Mouse (Mus musculus): ENCODE measurements around the gene Dock4. TPM values are rescaled to one million over a fixed set of nuclear protein-coding genes. Genes with fewer than 3 reads are reported as not detected.
A peak's percentile ranks its signal among the peaks of the same experiment; 100 is the strongest.

Dock4 gene
- total and polyA plus RNA-seq, 2 experiments from 2014 or later = 15.5 to 28.6 TPM

- H3K27me3 ChIP-seq (ENCODE audit: insufficient read depth, low read length) = no peaks in the 10 kb centered on the region
- H3K4me1 ChIP-seq (ENCODE audit: insufficient read depth, low read length) = no peaks in the 10 kb centered on the region
- no peak overlapping the region for H3K9ac ChIP-seq (replicated peaks; ENCODE audit: low read length, poor library complexity, severe bottlenecking)
- ATAC-seq (ENCODE audit: low FRiP score) (no peak), DNase-seq (ENCODE audit: low spot score) (peak; percentile 24)
- TF ChIP-seq CTCF (IDR thresholded peaks at IDR 0.05) = no peak
- WGBS = 51% methylated on average over 3 of the region's 3 CpGs
- no peak overlapping the region for H3K4me2 ChIP-seq (ENCODE audit: low read depth, low read length, poor library complexity, severe bottlenecking)
- no peak overlapping the region for H3K4me3 ChIP-seq (ENCODE audit: low read depth, low read length)
- no peaks in the 10 kb centered on the region for H3K36me3 ChIP-seq (ENCODE audit: insufficient read depth, low read length)
- H3K9me3 ChIP-seq (ENCODE audit: low read length) = no peaks in the 10 kb centered on the region
- no peak overlapping the region for H3K27ac ChIP-seq (ENCODE audit: low read depth, low read length)
Observed at GRCm38 (mm10) chr12:40434101-40434500, 11.7 kb upstream of the Dock4 start.

- ATAC-seq (ENCODE audit: low FRiP score) (no peak), DNase-seq (ENCODE audit: low spot score) (no peak)
- no peaks in the 10 kb centered on the region for H3K4me1 ChIP-seq (ENCODE audit: insufficient read depth, low read length)
- H3K4me3 ChIP-seq (ENCODE audit: low read depth, low read length) = no peak overlapping the region
- H3K9me3 ChIP-seq (ENCODE audit: low read length) = no peaks in the 10 kb centered on the region
- no peaks in the 10 kb centered on the region for H3K36me3 ChIP-seq (ENCODE audit: insufficient read depth, low read length)
- WGBS = 33% methylated on average over 2 of the region's 2 CpGs
- no peaks in the 10 kb centered on the region for H3K27me3 ChIP-seq (ENCODE audit: insufficient read depth, low read length)
- H3K27ac ChIP-seq (ENCODE audit: low read depth, low read length) = no peak overlapping the region
- H3K9ac ChIP-seq (replicated peaks; ENCODE audit: low read length, poor library complexity, severe bottlenecking) = no peak overlapping the region
- H3K4me2 ChIP-seq (ENCODE audit: low read depth, low read length, poor library complexity, severe bottlenecking) = no peak overlapping the region
- no peak for TF ChIP-seq CTCF (IDR thresholded peaks at IDR 0.05)
Observed at GRCm38 (mm10) chr12:40438049-40438448, 7.7 kb upstream of the Dock4 start.

GRCm38 (mm10) chr12:40445206-40445605 is 546 bp upstream of the Dock4 start:
- Histone ChIP-seq H3K9ac (replicated peaks; ENCODE audit: low read length, poor library complexity, severe bottlenecking) (peak overlapping the region; percentile 60), H3K27ac (ENCODE audit: low read depth, low read length) (peak overlapping the region; percentile 21; the same call in 1 of the 2 replicates), H3K4me1 (ENCODE audit: insufficient read depth, low read length) (peaks cover 5% of the 10 kb centered on the region; the same call in 1 of the 2 replicates), H3K27me3 (ENCODE audit: insufficient read depth, low read length) (no peaks in the 10 kb centered on the region), H3K4me3 (ENCODE audit: low read depth, low read length) (peak overlapping the region; percentile 79), H3K9me3 (ENCODE audit: low read length) (no peaks in the 10 kb centered on the region), H3K36me3 (ENCODE audit: insufficient read depth, low read length) (no peaks in the 10 kb centered on the region), H3K4me2 (ENCODE audit: low read depth, low read length, poor library complexity, severe bottlenecking) (peak overlapping the region; percentile 75)
- no peak for TF ChIP-seq CTCF (IDR thresholded peaks at IDR 0.05)
- WGBS = 1% methylated on average over 16 of the region's 16 CpGs
- ATAC-seq (ENCODE audit: low FRiP score) (peak; percentile 25), DNase-seq (ENCODE audit: low spot score) (peak; percentile 57)

- Histone ChIP-seq H3K27ac (ENCODE audit: low read depth, low read length) (peak overlapping the region; percentile 83), H3K36me3 (ENCODE audit: insufficient read depth, low read length) (no peaks in the 10 kb centered on the region), H3K4me3 (ENCODE audit: low read depth, low read length) (peak overlapping the region; percentile 79), H3K4me1 (ENCODE audit: insufficient read depth, low read length) (peaks cover 5% of the 10 kb centered on the region; the same call in 1 of the 2 replicates), H3K27me3 (ENCODE audit: insufficient read depth, low read length) (no peaks in the 10 kb centered on the region), H3K4me2 (ENCODE audit: low read depth, low read length, poor library complexity, severe bottlenecking) (peak overlapping the region; percentile 69), H3K9ac (replicated peaks; ENCODE audit: low read length, poor library complexity, severe bottlenecking) (peak overlapping the region; percentile 64), H3K9me3 (ENCODE audit: low read length) (no peaks in the 10 kb centered on the region)
- ATAC-seq (ENCODE audit: low FRiP score) (no peak), DNase-seq (ENCODE audit: low spot score) (peak; percentile 60)
- peak; percentile 37 for TF ChIP-seq CTCF (IDR thresholded peaks at IDR 0.05)
- under 1% methylated on average over 44 of the region's 44 CpGs for WGBS
Observed at GRCm38 (mm10) chr12:40446450-40447381, 964 bp downstream of the Dock4 start.

- peak overlapping the region; percentile 79 for H3K4me3 ChIP-seq (ENCODE audit: low read depth, low read length)
- H3K4me1 ChIP-seq (ENCODE audit: insufficient read depth, low read length) = peaks cover 5% of the 10 kb centered on the region; the same call in 1 of the 2 replicates
- ATAC-seq (ENCODE audit: low FRiP score) = no peak
- no peaks in the 10 kb centered on the region for H3K36me3 ChIP-seq (ENCODE audit: insufficient read depth, low read length)
- no peak for DNase-seq (ENCODE audit: low spot score)
- peak overlapping the region; percentile 69 for H3K4me2 ChIP-seq (ENCODE audit: low read depth, low read length, poor library complexity, severe bottlenecking)
- H3K27ac ChIP-seq (ENCODE audit: low read depth, low read length) = no peak overlapping the region; the same call in 1 of the 2 replicates
- 9% methylated on average over 10 of the region's 10 CpGs for WGBS
- TF ChIP-seq CTCF (IDR thresholded peaks at IDR 0.05) = no peak
- H3K9me3 ChIP-seq (ENCODE audit: low read length) = no peaks in the 10 kb centered on the region
- H3K27me3 ChIP-seq (ENCODE audit: insufficient read depth, low read length) = no peaks in the 10 kb centered on the region
- peak overlapping the region; percentile 64 for H3K9ac ChIP-seq (replicated peaks; ENCODE audit: low read length, poor library complexity, severe bottlenecking)
Observed at GRCm38 (mm10) chr12:40447561-40448355, 2.0 kb downstream of the Dock4 start.
